Mouse (Mus musculus) neural tube, embryonic 14.5 days (tissue): ENCODE measurements around the gene Zfp93. TPM values are rescaled to one million over a fixed set of nuclear protein-coding genes. Genes with fewer than 3 reads are reported as not detected.

Source experiments
- ATAC-seq: fragments of 200-750 bp; cut with Nextera tagmentation; 2 replicates; pipeline ENCODE4 v1.8.0; 2017; ENCODE audit warnings: low read depth, mild to moderate bottlenecking, moderate TSS enrichment, moderate library complexity
- H3K27ac ChIP-seq: fragments of 300-500 bp; sonication (generic); 2 replicates; pipeline ENCODE4 v1.5.1; 2014; ENCODE audit warnings: low read depth, mild to moderate bottlenecking, control low read depth, low read length, moderate library complexity, mixed read lengths
- H3K27me3 ChIP-seq: fragments of 300-500 bp; sonication (generic); 2 replicates; pipeline ENCODE4 v1.6.1; 2014; ENCODE audit warnings: low read length; ENCODE audit not compliant: control insufficient read depth, insufficient read depth
- H3K36me3 ChIP-seq: fragments of 300-500 bp; sonication (generic); 2 replicates; pipeline ENCODE4 v1.6.1; 2014; ENCODE audit warnings: low read length, mixed read lengths; ENCODE audit not compliant: control insufficient read depth, insufficient read depth
- H3K4me1 ChIP-seq: fragments of 300-500 bp; sonication (generic); 2 replicates; pipeline ENCODE4 v1.6.1; 2014; ENCODE audit warnings: low read length; ENCODE audit not compliant: control insufficient read depth, insufficient read depth
- H3K4me2 ChIP-seq: fragments of 300-500 bp; sonication (generic); 2 replicates; pipeline ENCODE4 v1.6.1; 2014; ENCODE audit warnings: mild to moderate bottlenecking, low read depth, low read length, control low read depth
- H3K4me3 ChIP-seq: fragments of 300-500 bp; sonication (generic); 2 replicates; pipeline ENCODE4 v1.5.1; 2014; ENCODE audit warnings: low read depth, low read length, control low read depth, mixed read lengths
- H3K9ac ChIP-seq: fragments of 300-500 bp; sonication (generic); replicated peaks from 2 replicates; pipeline ENCODE4 v1.6.1; 2014; ENCODE audit warnings: low read depth, mild to moderate bottlenecking, control low read depth, low read length, mixed read lengths
- H3K9me3 ChIP-seq: fragments of 300-500 bp; sonication (generic); 2 replicates; pipeline ENCODE4 v1.6.1; 2016; ENCODE audit warnings: low read length; ENCODE audit not compliant: control insufficient read depth
- WGBS: fragments of 180-500 bp; shearing (Covaris S2); extraction: QIAGEN DNeasy Blood & Tissue Kit; methylation state at CpG from one replicate; pipeline ENCODE4 v1.1.7; 2014; 5-methylcytosine and 5-hydroxymethylcytosine counted together
- polyA plus RNA-seq: library from polyadenylated mRNA; unstranded; fragments of >200 nt; fragmentation: Nextera tagmentation; extraction: Ambion mirVana; gene quantifications from 2 replicates; pipeline ENCODE4 v1.2.1, GENCODE M21; 2014

Gene Zfp93
- 6.4 and 8.9 TPM in 2 replicates for polyA plus RNA-seq

DNA sequence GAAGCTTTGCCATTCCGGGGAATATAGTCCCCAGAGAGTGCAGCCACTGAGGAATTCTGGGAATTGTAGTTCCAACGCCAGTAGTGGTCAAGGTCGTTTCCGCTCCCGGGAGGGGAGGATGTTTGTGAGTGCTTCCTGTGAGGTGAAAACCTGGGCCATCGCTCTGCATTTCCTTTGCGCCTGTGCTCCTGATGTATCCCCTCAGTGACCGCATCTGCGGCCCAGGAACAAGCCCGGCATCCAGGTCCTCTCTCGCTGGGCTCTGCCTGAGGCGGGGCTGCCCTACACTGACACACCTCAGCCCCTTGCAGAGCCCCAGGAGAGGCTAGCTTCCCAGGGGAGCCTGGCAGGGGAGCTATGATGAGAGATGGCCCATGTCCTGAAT lies at the start of gene Zfp93:
TSS of gene Zfp93 (plus strand) at position 133 of the 385 bp plus-strand sequence.
- no peaks in the 10 kb centered on the region for H3K27me3 ChIP-seq
- H3K4me2 ChIP-seq = peak within 1 kb of the TSS; percentile 73
- 0% methylated on average over 12 of the region's 12 CpGs for WGBS

DNA sequence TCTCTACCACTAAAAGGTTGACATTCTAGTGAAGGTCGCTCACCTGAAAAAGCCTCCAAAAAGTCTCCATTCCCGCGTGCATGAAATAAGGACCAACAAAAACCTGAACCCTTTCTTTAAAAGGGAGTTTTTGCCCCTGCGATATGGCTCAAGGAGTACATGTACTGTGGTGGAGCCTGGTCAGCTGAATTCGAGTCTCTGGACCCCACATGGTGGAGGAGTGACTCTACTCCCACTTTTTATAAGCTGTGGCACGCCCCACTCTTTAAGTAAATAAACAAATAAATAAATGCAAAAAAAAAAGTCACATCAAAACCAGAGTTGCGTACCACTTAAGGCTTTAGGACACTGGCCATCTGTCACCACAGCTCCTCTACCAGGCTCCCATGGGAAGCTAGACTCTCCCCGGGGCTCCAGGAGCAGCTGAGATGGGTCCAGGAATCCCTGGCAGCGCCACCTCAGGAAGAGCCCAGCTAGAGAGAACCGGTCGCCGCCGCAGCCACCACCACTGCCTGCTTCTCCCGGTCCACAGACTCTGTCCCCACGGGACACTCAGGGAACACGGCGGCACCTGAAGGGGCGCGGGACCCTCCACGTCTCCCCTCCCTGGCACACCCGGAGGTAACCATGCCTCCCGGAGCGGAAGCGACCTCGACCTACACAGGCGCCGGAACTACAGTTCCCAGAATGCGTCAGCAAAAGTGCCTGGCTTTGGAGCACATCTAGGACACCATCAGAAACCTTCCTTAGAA lies 33.0 kb upstream of the Zfp93 start, which contains the start of gene Zfp109:
TSS of gene Zfp109 (minus strand) at position 521 of the 752 bp plus-strand sequence.
- 5% methylated on average over 28 of the region's 28 CpGs for WGBS
- Histone ChIP-seq H3K9me3 (no peaks in the 10 kb centered on the region), H3K27ac (no peak within 1 kb of the TSS), H3K4me1 (0 out of 2 replicates have a peak, but pooled peaks cover 3% of the 10 kb centered on the region), H3K9ac (peak within 1 kb of the TSS; percentile 68), H3K4me3 (peak within 1 kb of the TSS; percentile 70), H3K27me3 (no peaks in the 10 kb centered on the region), H3K36me3 (no peaks in the 10 kb centered on the region), H3K4me2 (peak within 1 kb of the TSS; percentile 75)
- peak; percentile 94 for ATAC-seq

More for the DNA sequence above, at the start of gene Zfp93:
- Histone ChIP-seq H3K36me3 (peaks cover 13% of the 10 kb centered on the region; the same call in 1 of the 2 replicates), H3K27ac (peak within 1 kb of the TSS; percentile 60; the same call in 1 of the 2 replicates), H3K4me3 (peak within 1 kb of the TSS; percentile 53), H3K4me1 (no peaks in the 10 kb centered on the region), H3K9me3 (no peaks in the 10 kb centered on the region), H3K9ac (peak within 1 kb of the TSS; percentile 56)
- ATAC-seq = peak; percentile 93

DNA sequence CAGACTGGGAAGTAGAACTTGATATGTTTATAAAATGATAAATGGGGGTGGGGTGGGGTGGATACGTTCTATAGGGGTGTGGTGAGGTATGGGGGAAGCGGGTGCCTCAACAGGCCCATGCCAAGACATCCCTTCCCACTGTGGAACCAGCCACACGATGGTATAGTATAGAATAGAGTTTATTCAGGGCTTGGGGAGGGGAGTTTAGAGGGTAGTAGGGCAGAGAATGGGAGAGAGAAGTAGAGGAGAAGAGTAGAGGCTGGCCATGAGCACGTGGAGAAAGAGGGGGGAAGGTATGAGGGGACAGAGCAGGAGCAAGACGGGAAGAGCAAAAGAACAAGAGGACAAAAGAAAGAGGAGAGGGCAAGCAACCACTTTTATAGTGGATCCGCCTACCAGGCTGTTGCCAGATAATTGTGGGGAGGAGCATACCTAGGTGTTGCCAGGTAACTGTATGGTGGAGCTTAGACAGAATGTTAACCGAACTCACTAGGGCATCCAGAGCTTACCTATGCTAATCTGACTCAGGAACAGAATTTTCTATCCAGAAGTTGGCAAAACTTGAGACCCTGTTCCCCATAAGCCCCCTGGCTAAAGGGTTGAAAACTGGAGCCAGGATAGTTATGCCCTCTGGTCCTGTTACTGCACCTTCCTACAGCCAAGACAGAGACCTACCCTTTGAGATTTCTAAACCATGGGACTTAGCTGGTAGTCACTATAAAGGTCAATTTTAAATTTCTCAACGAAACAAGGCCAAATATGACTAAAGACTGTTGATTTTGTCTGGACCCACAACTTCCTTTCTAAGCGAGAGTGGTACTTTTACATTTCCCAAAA lies 16.2 kb upstream of the Zfp93 start:
- ATAC-seq = peak; percentile 73
- H3K36me3 ChIP-seq = no peaks in the 10 kb centered on the region
- H3K9me3 ChIP-seq = no peaks in the 10 kb centered on the region
- H3K4me2 ChIP-seq = peak overlapping the region; percentile 64
- peak overlapping the region; percentile 44 for H3K4me3 ChIP-seq
- 64% methylated on average over 9 of the region's 9 CpGs for WGBS
- H3K9ac ChIP-seq = no peak overlapping the region
- no peak overlapping the region for H3K27ac ChIP-seq
- no peaks in the 10 kb centered on the region for H3K27me3 ChIP-seq
- H3K4me1 ChIP-seq = 0 out of 2 replicates have a peak, but pooled peaks cover 7% of the 10 kb centered on the region

DNA sequence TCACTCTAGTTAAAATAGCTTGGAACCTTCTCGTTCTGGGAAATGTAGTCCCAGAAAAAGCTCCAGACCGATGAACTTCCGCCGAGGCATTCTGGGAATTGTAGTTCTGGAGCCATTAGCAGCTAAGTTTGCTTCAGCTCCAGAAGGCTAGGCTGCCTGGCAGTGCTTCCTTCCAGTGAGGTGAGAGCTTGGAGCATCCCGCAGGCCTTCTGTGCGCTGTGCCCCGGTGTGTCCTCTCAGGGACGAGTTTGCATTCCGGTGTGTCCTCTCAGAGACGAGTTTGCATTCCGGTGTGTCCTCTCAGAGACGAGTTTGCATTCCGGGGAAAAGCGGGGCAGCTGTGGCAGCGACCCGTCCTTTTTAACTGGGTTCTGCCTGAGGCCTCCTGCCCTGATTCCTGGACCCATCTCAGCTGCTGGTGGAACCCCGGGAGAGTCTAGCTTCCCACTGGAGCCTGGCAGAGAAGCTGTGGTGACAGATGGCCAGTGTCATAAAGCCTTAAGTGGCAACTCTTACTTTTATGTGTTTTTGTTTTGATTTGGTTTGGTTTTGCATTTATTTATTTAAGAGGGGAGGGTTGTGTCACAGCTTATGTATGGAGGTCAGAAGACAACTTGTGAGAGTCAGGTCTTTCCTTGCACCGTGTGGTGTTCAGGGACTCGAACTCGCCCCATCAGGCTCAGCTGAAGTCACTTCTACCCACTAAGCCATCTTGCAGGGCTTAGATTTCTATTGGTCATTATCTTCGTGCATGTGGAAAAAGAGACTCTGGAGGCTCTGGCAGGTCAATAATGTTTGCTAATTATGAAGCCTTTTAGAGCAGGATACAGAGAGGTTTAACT lies 15.4 kb upstream of the Zfp93 start, which contains the start of gene Zfp108:
TSS of gene Zfp108 (plus strand) at position 162 of the 842 bp plus-strand sequence.
- Histone ChIP-seq H3K36me3 (no peaks in the 10 kb centered on the region), H3K27me3 (no peaks in the 10 kb centered on the region), H3K4me3 (peak within 1 kb of the TSS; percentile 44), H3K9me3 (no peaks in the 10 kb centered on the region), H3K9ac (peak within 1 kb of the TSS; percentile 60), H3K4me1 (0 out of 2 replicates have a peak, but pooled peaks cover 7% of the 10 kb centered on the region), H3K27ac (0 out of 2 replicates have a peak within 1 kb of the TSS, but pooled peaks have one; percentile 39), H3K4me2 (peak within 1 kb of the TSS; percentile 64)
- ATAC-seq = peak; percentile 91
- 20% methylated on average over 21 of the region's 21 CpGs for WGBS

DNA sequence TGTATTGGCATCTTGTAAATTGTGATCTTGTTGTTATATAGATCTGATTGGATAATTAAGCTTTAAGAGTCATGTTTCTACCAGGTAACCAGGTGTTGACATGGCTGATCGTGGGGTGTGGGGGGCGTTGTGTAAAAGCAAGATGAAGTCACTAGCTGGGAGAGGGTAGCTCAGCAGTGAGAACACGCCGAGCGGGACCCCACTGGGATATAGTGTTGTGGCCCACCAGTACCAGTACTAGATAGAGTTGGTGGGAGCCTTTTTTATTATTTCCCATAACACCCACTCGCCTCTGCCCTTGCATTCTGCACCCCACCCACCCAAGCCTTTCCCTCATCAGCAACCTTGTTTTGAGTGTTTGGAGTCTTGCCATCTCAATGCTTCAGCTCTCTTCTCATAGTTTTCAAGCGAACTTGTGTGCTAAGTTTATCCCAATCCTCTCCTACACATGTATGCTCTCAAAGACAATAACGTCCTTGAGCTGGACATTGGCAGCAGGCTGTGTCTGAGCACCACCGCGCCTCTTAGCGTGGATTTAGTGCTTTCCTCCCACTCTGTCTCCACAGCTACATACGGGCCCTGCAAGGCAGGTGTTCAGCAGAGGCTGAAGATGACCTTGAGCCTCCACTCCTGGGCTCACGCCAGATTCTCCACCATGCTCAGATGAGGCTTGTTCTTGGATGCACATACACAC lies 10.8 kb upstream of the Zfp93 start:
- H3K27me3 ChIP-seq = no peaks in the 10 kb centered on the region
- H3K4me3 ChIP-seq = no peak overlapping the region
- 92% methylated on average over 13 of the region's 13 CpGs for WGBS
- no peak overlapping the region for H3K9ac ChIP-seq
- H3K4me1 ChIP-seq = 0 out of 2 replicates have a peak, but pooled peaks cover 7% of the 10 kb centered on the region
- no peak overlapping the region for H3K27ac ChIP-seq
- 0 out of 2 replicates have a peak, but pooled peaks cover 4% of the 10 kb centered on the region for H3K36me3 ChIP-seq
- H3K9me3 ChIP-seq = no peaks in the 10 kb centered on the region
- ATAC-seq = no peak
- H3K4me2 ChIP-seq = no peak overlapping the region

- ATAC-seq = no peak
- 93% methylated on average over 4 of the region's 4 CpGs for WGBS
- H3K27ac ChIP-seq = no peak overlapping the region
- H3K27me3 ChIP-seq = no peaks in the 10 kb centered on the region
- no peak overlapping the region for H3K4me3 ChIP-seq
- H3K36me3 ChIP-seq = 0 out of 2 replicates have a peak, but pooled peaks cover 4% of the 10 kb centered on the region
- no peak overlapping the region for H3K4me2 ChIP-seq
- H3K9me3 ChIP-seq = no peaks in the 10 kb centered on the region
- H3K4me1 ChIP-seq = 0 out of 2 replicates have a peak, but pooled peaks cover 6% of the 10 kb centered on the region
- H3K9ac ChIP-seq = no peak overlapping the region
Observed at GRCm38 (mm10) chr7:24260000-24260312, 10.3 kb upstream of the Zfp93 start.

DNA sequence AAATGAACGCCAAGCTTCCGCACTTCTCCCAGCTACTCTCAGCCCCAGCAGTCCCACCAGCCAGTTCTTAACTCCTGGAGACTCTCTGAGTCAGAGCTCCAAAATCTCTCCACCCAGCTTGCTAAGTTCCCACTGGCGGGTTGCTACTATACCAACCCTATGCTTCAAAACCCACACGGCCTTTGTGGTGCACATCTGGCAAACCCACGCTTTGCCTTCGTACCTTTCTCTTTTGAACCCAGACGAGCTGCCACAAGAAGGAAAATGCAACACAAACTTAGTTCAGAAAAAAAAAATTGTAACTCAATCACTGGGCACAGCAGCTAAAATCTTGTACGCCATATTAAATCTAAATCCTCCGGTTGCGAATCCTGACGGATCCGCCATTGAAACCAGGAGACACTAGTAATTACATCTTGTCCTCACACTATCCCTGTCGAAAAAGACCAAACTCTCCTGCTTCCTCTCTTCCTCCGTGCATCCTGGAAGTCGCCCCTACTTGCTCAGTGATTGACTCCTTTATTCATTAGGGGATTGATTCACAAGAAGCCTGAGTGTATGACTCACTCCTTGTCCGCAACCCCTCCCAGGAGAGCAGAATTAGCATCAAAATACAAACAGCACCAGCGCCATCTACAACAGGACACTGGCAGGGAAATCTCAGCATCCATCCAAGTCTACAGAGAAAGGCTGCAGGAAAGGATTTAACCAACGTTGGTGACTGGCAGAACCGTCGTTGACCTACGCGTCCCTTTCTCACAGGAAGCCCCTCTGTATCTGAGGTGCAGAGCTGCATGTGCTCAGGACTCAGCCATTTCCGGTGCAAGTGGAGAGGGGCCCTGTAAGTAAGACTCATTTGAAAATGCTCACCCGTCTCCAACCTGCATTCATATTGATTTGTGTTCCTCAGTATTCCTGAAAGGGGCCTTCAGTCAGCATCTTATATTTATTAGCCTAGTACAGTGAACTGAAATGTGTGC lies 1.8 kb upstream of the Zfp93 start:
- no peaks in the 10 kb centered on the region for H3K4me1 ChIP-seq
- H3K9ac ChIP-seq = no peak overlapping the region
- no peak overlapping the region for H3K4me3 ChIP-seq
- no peaks in the 10 kb centered on the region for H3K27me3 ChIP-seq
- H3K9me3 ChIP-seq = no peaks in the 10 kb centered on the region
- WGBS = 69% methylated on average over 24 of the region's 24 CpGs
- H3K4me2 ChIP-seq = no peak overlapping the region
- ATAC-seq = no peak
- no peak overlapping the region for H3K27ac ChIP-seq
- H3K36me3 ChIP-seq = no peaks in the 10 kb centered on the region
